Mouse (Mus musculus) CH12.LX (cell line): ENCODE measurements around the gene Cds2. TPM values are rescaled to one million over a fixed set of nuclear protein-coding genes. Genes with fewer than 3 reads are reported as not detected.
A peak's percentile ranks its signal among the peaks of the same experiment; 100 is the strongest.
"Not testable (repeated sequence)": the region's sequence is repeated elsewhere in the genome, so short reads cannot be mapped to it uniquely, and the experiment has no call there.

ENCODE experiments used
- DNase-seq: peaks from one replicate; pipeline ENCODE4 v3.0.0-alpha.2; 2013; ENCODE audit errors: extremely low read depth
- H3K27ac ChIP-seq: 2 replicates; pipeline ENCODE4 v1.5.1; 2012; ENCODE audit warnings: low read depth, mild to moderate bottlenecking, control low read depth, moderate library complexity; ENCODE audit not compliant: insufficient read depth
- H3K27me3 ChIP-seq: replicated peaks from 2 replicates; pipeline ENCODE3; 2012; ENCODE audit warnings: inconsistent platforms
- H3K36me3 ChIP-seq, 2 experiments: replicated peaks in 1 of 2; 2 replicates each; pipeline versions ENCODE3 to v1.6.1; 2012; ENCODE audit warnings: inconsistent platforms in 1 of 2, low read length in 1 of 2, mild to moderate bottlenecking in 1 of 2, mixed read lengths in 1 of 2, moderate library complexity in 1 of 2; ENCODE audit not compliant: control insufficient read depth in 1 of 2, insufficient read depth in 1 of 2
- H3K4me1 ChIP-seq, 2 experiments: 2 replicates each; pipeline ENCODE4 v1.6.1; 2012; ENCODE audit warnings: inconsistent platforms in 1 of 2, moderate library complexity in 1 of 2; ENCODE audit not compliant: insufficient read depth in 2 of 2, control insufficient read depth in 1 of 2
- H3K4me2 ChIP-seq: 2 replicates; pipeline ENCODE4 v1.6.1; 2012; ENCODE audit warnings: low read depth, mild to moderate bottlenecking, control low read depth; ENCODE audit not compliant: poor library complexity, insufficient read depth, severe bottlenecking
- H3K4me3 ChIP-seq, 3 experiments: fragments of 150-350 bp in 1 of 3; sonication (generic) in 1 of 3; replicated peaks in 1 of 3; 2 replicates each; pipeline versions ENCODE3 to v1.5.1; 2011 to 2012; ENCODE audit warnings: low read depth in 2 of 3, low read length in 2 of 3, mild to moderate bottlenecking in 2 of 3, moderate library complexity in 2 of 3, control low read depth in 1 of 3, improper control_type of control experiment in 1 of 3, inconsistent platforms in 1 of 3, mixed read lengths in 1 of 3; ENCODE audit not compliant: poor library complexity in 1 of 3
- H3K79me2 ChIP-seq: replicated peaks from 2 replicates; pipeline ENCODE4 v1.6.1; 2012; ENCODE audit warnings: mild to moderate bottlenecking, moderate library complexity; ENCODE audit not compliant: control insufficient read depth, poor library complexity, insufficient read depth, severe bottlenecking; ENCODE audit errors: extremely low read depth
- H3K9ac ChIP-seq: 2 replicates; pipeline ENCODE4 v1.6.1; 2012; ENCODE audit warnings: low read depth, mild to moderate bottlenecking, control low read depth, moderate library complexity; ENCODE audit not compliant: insufficient read depth
- H3K9me3 ChIP-seq: replicated peaks from 2 replicates; pipeline ENCODE3; 2012; ENCODE audit warnings: low read length, inconsistent platforms, mixed read lengths
- BHLHE40 ChIP-seq: IDR thresholded peaks from 2 replicates; pipeline ENCODE4 v1.6.1; 2011; ENCODE audit warnings: mild to moderate bottlenecking, low read depth, low read length, improper control_type of control experiment
- CHD2 ChIP-seq: IDR thresholded peaks from 2 replicates; pipeline ENCODE4 v1.6.1; 2011; ENCODE audit warnings: low read length, improper control_type of control experiment
- ELF1 ChIP-seq: IDR thresholded peaks from 2 replicates; pipeline ENCODE4 v1.6.1; 2014; ENCODE audit warnings: low read depth, mild to moderate bottlenecking, inconsistent platforms, low read length, improper control_type of control experiment
- EP300 ChIP-seq: IDR thresholded peaks from 2 replicates; pipeline ENCODE4 v1.6.1; 2011; ENCODE audit warnings: low read length, improper control_type of control experiment
- IRF4 ChIP-seq: IDR thresholded peaks from 2 replicates; pipeline ENCODE4 v1.6.1; 2014; ENCODE audit warnings: low read depth, mild to moderate bottlenecking, inconsistent platforms, low read length, improper control_type of control experiment
- JUND ChIP-seq: conservative IDR thresholded peaks from 2 replicates; pipeline ENCODE4 v1.6.1; 2011; ENCODE audit warnings: low read depth, low read length, improper control_type of control experiment
- MAFK ChIP-seq: IDR thresholded peaks from 2 replicates; pipeline ENCODE4 v1.6.1; 2011; ENCODE audit warnings: low read length, improper control_type of control experiment; ENCODE audit not compliant: insufficient replicate concordance
- MEF2A ChIP-seq: IDR thresholded peaks from 2 replicates; pipeline ENCODE4 v1.6.1; 2014; ENCODE audit warnings: low read depth, mild to moderate bottlenecking, inconsistent platforms, low read length, improper control_type of control experiment, borderline replicate concordance
- MXI1 ChIP-seq: IDR thresholded peaks from 2 replicates; pipeline ENCODE4 v1.6.1; 2011; ENCODE audit warnings: mild to moderate bottlenecking, low read depth, low read length, improper control_type of control experiment
- POLR2A ChIP-seq: IDR thresholded peaks from 2 replicates; pipeline ENCODE4 v1.6.1; 2011; ENCODE audit warnings: low read depth, mild to moderate bottlenecking, improper control_type of control experiment, low read length
- POLR2AphosphoS2 ChIP-seq: IDR thresholded peaks from 2 replicates; pipeline ENCODE4 v1.6.1; 2011; ENCODE audit warnings: low read depth, low read length, improper control_type of control experiment
- UBTF ChIP-seq: IDR thresholded peaks from 2 replicates; pipeline ENCODE4 v1.6.1; 2012; ENCODE audit warnings: low read depth, mild to moderate bottlenecking, inconsistent platforms, low read length, improper control_type of control experiment, moderate library complexity
- USF1 ChIP-seq: IDR thresholded peaks from 2 replicates; pipeline ENCODE4 v1.6.1; 2014; ENCODE audit warnings: low read depth, mild to moderate bottlenecking, inconsistent platforms, low read length, improper control_type of control experiment
- USF2 ChIP-seq: conservative IDR thresholded peaks from 2 replicates; pipeline ENCODE4 v1.6.1; 2011; ENCODE audit warnings: low read depth, low read length, improper control_type of control experiment
- ZC3H11A ChIP-seq: IDR thresholded peaks from 2 replicates; pipeline ENCODE4 v1.6.1; 2012; ENCODE audit warnings: low read depth, mild to moderate bottlenecking, inconsistent platforms, low read length, improper control_type of control experiment
- ZKSCAN1 ChIP-seq: IDR thresholded peaks from 2 replicates; pipeline ENCODE4 v1.6.1; 2012; ENCODE audit warnings: low read depth, inconsistent platforms, low read length, improper control_type of control experiment, borderline replicate concordance
- ZMIZ1 ChIP-seq: IDR thresholded peaks from 2 replicates; pipeline ENCODE4 v1.6.1; 2012; ENCODE audit warnings: low read depth, mild to moderate bottlenecking, inconsistent platforms, low read length, improper control_type of control experiment
- dilution Hi-C: fragments of 300-500 bp; cut with MboI; formaldehyde crosslinking; loops from 2 replicates; pipeline ENCODE4 v1.14.3; 2020; ENCODE audit warnings: low sequenced_read_pairs; ENCODE audit not compliant: extremely low pct_unique_long_range_greater_than_20kb, extremely low pct_ligation_motif_present
- in situ Hi-C: fragments of 300-500 bp; cut with MboI; formaldehyde crosslinking; loops from 3 replicates; pipeline ENCODE4 v1.14.3; 2019; ENCODE audit warnings: low sequenced_read_pairs, low pct_ligation_motif_present, low pct_unique_long_range_greater_than_20kb, mixed read lengths
- polyA plus RNA-seq: library from polyadenylated mRNA; unstranded; fragments of >175 nt; gene quantifications from 2 replicates; pipeline ENCODE4 v1.2.1, GENCODE M21; 2012; ENCODE audit warnings: low read depth; ENCODE audit not compliant: insufficient read length
- total RNA-seq, 2 experiments: library from RNA; depleted of rRNA; stranded (reverse); fragments of 300-350 nt in 1 of 2; fragments of >200 nt in 1 of 2; gene quantifications; 2 replicates each; pipeline ENCODE4 v1.2.3; 2012 to 2014

Gene Cds2
- total and polyA plus RNA-seq, 3 experiments = 20.3 to 38.9 (median 21.2) TPM

DNA sequence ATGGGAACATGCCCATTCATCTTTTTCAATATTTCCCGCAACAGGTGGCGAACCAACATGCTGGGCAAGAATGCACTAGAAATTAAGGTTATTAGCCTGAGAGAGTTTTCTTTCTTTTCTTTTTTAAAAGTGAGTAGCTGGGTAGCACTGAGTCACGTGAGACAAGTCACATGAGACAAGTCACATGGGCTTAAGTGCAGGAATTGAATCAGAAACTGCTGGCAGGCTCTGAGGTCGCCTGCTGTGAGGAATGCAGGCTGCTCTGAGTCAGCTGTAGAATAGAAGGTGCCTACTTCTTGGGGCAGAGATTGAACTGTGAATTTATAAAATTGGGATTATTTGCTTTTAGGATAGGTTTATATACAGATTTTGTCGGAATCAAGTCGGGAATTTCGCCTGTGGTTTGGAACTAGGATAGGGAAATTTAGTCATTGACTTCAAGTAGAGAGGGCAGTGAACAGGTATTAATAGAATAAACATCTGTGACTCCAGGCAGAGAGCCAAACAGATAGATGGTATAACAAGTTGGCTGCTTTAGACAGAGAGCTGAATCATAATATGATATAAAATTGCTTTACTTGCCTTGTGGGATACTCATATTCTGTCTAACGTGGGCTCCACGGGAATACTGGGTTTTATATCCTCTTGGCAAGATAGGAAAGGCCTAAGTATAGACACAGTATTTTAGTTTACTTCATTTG, 23.6 kb downstream of the Cds2 start:
- Histone ChIP-seq H3K9ac (no peak overlapping the region), H3K27me3 (no peaks in the 10 kb centered on the region), H3K9me3 (peaks cover 3% of the 10 kb centered on the region), H3K4me2 (no peak overlapping the region), H3K27ac (no peak overlapping the region), H3K4me1 (peaks cover 12 to 60% of the 10 kb centered on the region in 2 experiments), H3K4me3 (no peak overlapping the region), H3K79me2 (peaks cover 14% of the 10 kb centered on the region), H3K36me3 (peaks cover 0 to 31% of the 10 kb centered on the region in 2 experiments)
- peak; percentile 60; the same call in 1 of the 2 replicates for TF ChIP-seq BHLHE40
- TF ChIP-seq JUND = no peak
- no peak for TF ChIP-seq EP300
- TF ChIP-seq USF1 = no peak
- no peak for TF ChIP-seq ELF1
- TF ChIP-seq CHD2 = no peak
- TF ChIP-seq POLR2AphosphoS2 = no peak
- no peak for TF ChIP-seq MXI1
- TF ChIP-seq USF2 = peak; percentile 64
- TF ChIP-seq IRF4 = no peak
- TF ChIP-seq ZKSCAN1 = no peak
- TF ChIP-seq ZC3H11A = no peak
- no peak for TF ChIP-seq MAFK
- dilution Hi-C loops (no loop called here), in situ Hi-C loops (no loop called here)
- DNase-seq = no peak

DNA sequence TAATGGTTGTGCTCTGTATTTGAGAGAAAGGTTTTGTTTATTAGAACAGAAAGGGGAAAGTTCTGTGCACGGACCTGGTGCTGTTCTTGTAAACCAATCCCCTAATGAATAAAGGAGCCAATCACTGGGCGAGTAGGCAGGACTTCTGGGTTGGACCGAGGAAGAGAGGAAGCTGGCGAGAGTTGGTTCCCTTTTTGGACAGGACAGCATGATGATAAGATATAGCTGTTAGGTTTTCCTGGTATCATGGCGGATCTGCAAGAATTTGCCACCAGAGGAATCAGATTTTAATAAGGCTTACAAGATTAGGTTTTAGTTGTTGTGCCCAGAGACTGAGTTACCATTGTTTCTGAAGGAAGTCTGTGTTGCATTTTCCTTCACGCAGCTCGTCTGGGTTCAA, 26.3 kb downstream of the Cds2 start:
- peak; percentile 23; the same call in 1 of the 2 replicates for TF ChIP-seq POLR2A
- dilution Hi-C loops, H3K9ac ChIP-seq, H3K4me3 ChIP-seq, H3K27me3 ChIP-seq, DNase-seq, H3K27ac ChIP-seq, H3K4me2 ChIP-seq, in situ Hi-C loops, H3K9me3 ChIP-seq: not testable (repeated sequence)
- H3K79me2 ChIP-seq = peaks cover 18% of the 10 kb centered on the region
- peaks cover 0 to 59% of the 10 kb centered on the region in 2 experiments; a peak in 2 of 4 replicates for H3K4me1 ChIP-seq
- H3K36me3 ChIP-seq = peaks cover 7 to 40% of the 10 kb centered on the region in 2 experiments

DNA sequence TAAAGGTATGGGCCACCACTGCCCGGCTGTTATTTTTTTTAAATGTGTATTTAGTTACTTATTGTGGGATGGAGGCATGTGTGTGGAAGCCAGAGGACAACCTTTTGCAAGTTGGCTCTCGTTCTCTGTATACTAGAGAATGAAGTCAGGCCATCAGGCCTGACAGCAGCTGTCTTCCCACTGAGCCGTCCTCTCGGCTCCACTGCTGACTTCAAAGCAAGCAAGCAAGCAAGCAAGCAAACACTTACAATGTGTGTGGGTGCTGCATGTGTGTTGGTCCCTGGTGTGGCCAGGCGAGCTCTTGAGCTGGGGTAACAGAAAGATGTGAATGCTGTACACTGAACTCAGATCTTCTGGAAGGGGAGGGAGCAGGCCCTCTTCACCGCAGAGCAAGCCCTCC, 27.9 kb downstream of the Cds2 start:
- no peak overlapping the region for H3K4me3 ChIP-seq
- no peaks in the 10 kb centered on the region for H3K9me3 ChIP-seq
- no peak overlapping the region for H3K9ac ChIP-seq
- in situ Hi-C loops (no loop called here), dilution Hi-C loops (no loop called here)
- H3K27ac ChIP-seq = no peak overlapping the region
- H3K4me1 ChIP-seq = peaks cover 0 to 52% of the 10 kb centered on the region in 2 experiments; a peak in 2 of 4 replicates
- no peak for DNase-seq
- peaks cover 18% of the 10 kb centered on the region for H3K79me2 ChIP-seq
- peaks cover 20 to 41% of the 10 kb centered on the region in 2 experiments for H3K36me3 ChIP-seq
- no peaks in the 10 kb centered on the region for H3K27me3 ChIP-seq
- no peak overlapping the region for H3K4me2 ChIP-seq
- TF ChIP-seq ZMIZ1 (no peak), UBTF (no peak), MEF2A (no peak)
